Mouse (Mus musculus): ENCODE measurements around the gene Tmem51. TPM values are rescaled to one million over a fixed set of nuclear protein-coding genes. Genes with fewer than 3 reads are reported as not detected.
"Not testable (repeated sequence)": the region's sequence is repeated elsewhere in the genome, so short reads cannot be mapped to it uniquely, and the experiment has no call there.

The Tmem51 gene
- total RNA-seq, 2 experiments from 2014 or later, result 4.3 to 4.9 TPM

DNA sequence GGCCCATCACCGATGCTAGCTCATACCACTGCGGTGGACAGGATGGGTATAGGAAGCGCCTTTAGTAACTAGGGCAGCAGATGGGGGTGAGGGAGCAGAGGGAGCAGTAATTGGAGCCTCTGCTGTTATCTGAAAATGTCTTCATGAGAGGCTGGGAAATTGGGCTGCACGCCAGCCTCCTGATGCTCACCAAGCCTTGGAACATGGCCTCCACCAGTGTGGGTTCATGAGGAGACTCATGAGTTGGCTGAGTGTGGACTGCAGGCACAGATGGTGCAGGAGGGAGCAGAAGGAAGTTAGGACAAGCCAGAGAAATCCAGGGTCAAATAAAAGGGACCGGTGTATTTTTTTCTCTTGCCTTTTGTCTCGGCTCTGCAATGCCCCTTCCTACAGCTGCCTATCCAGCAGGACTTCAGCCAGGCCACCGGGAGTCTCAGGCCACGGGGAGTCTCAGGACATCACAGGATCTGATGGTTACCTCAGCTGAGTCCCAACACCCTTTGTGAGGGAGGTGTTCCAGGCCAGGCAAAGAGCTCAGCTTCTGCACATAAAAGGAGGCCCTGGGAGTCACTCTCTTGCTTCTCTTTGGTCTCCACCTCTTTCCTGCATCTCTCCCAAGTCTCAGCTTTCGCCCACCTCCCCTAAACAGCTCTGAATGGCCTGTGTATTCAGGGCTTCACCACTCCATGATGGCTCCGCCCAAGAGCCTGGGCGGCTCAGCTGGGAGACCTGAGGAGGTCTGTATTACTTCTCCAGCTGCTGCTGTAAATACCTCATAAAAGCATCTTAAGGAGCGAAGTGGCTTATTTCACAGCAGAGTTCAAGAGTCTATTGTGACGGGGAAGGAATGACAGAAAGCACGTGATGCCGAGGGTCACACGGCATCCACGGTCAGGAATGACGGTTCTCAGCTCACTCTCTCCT lies 23.4 kb downstream of the Tmem51 start:
- no peak for DNase-seq

GRCm38 (mm10) chr4:142059841-142060193 lies 24.3 kb downstream of the Tmem51 start:
- DNase-seq, result no peak

DNA sequence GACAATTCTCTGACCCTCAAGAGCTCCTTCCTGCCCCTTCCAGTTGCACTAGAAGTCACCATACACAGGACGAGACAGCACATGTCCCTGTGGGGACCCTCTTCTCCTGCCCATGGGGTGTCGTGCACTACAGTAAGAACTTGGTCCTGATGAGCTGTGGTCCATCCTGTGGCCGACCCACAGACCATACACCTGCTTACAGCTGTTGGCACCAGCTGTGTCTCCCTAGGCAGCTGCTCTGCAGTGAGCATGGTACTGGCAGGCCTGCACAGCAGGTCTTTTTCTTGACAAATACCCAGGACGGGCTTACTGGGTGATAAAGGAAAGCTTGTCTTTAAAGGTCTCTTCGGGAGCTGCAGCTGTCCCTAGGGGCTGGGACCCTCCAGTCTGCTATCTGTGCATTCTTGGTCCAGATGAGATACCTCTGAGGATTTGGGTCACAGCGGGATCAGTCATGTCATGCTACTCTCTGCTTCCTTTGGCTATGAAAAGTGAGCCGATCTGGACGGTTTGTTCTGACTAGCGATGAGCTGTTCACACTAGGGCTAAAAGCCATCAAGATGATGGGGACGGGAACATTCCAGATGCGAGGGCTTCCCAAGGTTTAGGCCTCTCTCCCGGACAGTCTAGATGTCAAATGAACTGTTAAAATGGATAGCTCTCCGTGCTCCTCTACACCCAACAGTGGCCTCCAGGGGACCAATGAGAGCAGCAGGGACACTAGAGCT lies 24.8 kb downstream of the Tmem51 start:
- DNase-seq, result no peak

- DNase-seq, result no peak
Measured at GRCm38 (mm10) chr4:142057529-142058216, 26.4 kb downstream of the Tmem51 start.

- no peak for DNase-seq
Measured at GRCm38 (mm10) chr4:142055600-142055999, 28.5 kb downstream of the Tmem51 start.

- no peak for DNase-seq
Measured at GRCm38 (mm10) chr4:142054580-142054979, 29.5 kb downstream of the Tmem51 start.

- no peak for DNase-seq
Measured at GRCm38 (mm10) chr4:142053661-142054448, 30.2 kb downstream of the Tmem51 start.

DNA sequence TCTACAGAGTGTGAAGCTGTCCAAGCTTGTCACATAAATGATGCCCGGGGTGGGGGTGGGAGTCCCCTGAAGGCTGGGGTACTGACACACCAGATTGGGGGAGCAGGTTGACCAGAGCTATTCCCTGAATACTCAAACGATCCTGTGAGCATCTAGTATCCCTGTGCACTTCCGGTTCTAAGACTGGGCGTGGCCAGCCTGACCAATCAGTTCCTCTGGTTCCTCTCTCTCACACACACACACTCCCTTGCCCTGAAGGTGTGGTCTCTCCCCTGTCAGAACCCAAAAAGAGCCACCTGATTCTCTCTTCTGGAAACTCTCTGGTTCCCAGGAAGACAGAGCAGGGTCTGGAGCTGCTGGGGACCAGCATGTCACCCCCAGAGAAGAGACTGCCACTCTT lies 30.8 kb downstream of the Tmem51 start:
- DNase-seq, result no peak

GRCm38 (mm10) chr4:142052391-142053132 lies 31.5 kb downstream of the Tmem51 start:
- no peak for DNase-seq

DNA sequence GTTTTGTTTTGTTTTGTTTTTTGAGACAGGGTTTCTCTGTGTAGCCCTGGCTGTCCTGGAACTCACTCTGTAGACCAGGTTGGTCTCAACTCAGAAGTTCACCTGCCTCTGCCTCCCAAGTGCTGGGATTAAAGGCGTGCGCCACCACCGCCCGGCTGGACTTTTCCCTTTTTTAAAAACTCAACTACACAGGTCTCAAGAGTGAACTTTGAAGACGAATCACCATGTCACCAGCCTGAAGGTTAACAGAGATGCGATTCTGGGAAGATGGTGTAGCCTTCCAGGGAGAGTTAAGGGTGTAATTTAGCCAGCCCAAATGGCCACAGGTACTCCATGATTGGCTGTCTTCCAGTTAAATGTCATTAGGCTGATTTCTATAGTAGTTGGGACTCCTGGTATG lies 32.2 kb downstream of the Tmem51 start:
- not testable (repeated sequence) for DNase-seq

DNA sequence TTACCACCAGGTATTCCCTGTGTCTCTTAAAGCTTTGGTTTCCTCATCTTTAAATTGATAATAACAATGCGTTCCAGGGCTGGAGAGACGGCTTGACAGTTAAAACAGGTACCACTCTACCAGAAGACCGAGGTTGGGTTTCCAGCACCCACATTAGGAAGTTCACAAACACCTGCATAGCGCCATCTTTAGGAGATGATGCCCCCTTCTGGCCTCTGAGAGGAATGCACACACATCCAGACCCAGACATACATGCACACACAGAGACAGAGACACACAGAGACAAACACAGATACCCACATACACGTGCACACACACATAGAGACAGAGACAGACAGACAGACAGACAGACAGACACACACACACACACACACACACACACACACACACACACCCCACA lies 34.1 kb downstream of the Tmem51 start:
- DNase-seq, result no peak

DNA sequence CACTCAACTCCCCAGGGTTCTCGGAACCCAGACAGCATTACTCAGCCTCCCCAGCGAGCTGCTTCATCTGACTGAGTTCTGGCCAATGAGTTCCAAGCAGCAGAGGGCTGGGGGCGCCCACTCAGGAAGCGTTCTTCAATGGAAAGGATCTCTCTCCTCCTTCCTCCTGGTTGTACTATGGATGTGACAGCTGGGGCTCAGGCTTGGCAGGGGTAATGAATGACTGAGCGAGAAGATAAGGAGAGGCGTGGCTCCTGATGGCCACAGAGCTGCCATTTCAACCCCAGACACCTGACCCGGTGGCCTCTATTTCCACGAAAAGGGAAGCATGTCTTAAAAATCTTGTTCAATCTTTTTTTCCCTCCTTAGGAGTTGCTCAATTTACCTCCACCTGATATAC lies 35.7 kb downstream of the Tmem51 start:
- DNase-seq, result no peak

DNA sequence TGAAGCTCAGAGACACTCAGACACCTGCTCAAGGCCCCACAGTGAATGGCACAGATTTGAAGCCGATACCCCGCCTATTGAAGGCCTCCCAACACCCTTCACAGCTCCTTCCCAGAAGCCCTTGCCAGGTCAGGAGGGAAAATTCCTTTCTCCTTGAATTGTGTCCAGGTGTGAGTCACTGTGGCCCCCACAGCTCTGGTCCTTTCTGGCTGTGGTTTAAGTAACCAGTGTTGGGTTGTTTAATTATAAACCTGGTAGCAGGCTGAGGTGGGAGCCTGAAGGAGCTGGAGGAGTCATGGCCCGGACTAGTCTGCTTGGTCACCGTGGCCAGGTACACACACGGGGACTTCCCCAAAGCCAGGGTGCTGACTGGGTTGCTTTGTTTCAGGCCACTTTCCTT lies 37.1 kb downstream of the Tmem51 start:
- no peak for DNase-seq

DNA sequence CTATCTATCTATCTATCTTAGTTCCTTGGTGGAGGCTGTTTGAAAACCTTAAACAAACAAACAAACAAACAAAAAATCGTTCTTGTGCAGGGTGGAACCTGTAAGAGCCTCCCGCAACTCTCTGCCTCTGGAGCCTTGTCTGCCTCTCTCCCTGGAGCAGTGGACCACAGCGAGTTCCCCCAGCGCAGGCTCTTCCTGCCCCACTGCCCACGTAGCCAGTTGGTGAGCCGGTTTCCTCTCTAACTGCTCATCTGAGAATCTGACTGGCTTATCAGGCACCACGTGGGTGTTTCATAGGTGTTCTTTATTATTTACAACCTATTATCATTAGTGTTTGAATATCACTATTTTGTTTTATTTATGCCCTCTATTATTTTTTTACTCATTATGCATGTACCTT lies 37.6 kb downstream of the Tmem51 start:
- no peak for DNase-seq

DNA sequence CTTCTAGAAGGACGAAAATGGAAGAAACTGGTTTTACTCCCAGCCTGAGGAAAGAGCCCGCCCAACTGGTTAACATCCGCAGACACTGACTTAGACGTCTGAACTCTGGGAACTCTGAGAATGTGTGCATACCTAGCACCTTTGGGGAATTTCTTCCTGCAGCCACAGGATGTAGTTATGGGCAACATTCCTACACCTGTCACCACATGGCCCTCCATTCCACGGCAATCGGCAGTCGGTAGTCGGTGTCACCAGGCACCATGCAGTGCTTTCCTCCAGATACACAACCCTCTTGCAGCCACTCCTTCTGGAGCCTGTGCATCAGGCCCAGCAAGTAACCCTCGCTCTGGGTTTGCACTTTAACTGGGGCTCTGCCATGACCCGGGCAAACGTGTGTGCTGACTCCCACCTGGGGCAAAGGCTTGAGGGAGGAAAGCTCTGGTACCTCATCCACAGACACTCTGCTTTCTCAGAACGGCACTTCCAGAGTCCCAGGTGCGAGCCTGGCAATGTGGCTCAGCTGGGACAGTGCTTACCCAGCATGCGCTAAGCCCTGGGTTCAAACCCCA lies 38.4 kb downstream of the Tmem51 start:
- DNase-seq, result no peak

- DNase-seq, result peak; percentile 36
Measured at GRCm38 (mm10) chr4:142044452-142044851, 39.7 kb downstream of the Tmem51 start.

DNA sequence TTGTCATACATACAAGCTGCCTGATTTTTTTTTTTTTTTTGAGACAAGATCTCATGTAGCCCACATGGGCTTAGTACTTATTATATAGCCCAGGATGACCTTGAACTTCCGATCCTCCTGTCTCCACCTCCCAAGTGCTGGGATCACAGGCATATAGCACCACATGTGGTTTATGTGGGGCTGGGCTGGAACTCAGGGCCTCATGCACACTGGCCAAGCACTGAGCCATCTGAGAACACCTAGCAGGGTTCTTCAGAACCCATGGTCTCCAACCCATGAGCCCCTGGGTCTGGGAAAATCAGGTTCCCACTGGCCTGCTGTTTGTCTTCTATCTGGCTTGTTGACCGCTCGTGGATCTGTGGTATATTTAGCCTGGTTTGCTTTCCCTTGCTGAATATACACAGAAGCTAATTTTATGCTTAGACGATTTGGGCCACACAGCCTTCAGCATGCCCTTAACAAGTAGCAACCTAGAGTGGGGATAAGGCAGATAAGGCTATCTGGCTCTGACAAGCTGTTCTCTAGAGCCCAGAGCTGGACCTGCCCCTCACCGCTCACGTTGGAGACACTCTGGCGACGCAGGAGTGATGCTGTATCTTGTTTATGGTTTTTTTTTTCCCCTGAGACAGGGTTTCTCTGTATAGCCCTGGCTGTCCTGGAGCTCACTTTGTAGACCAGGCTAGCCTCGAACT lies 44.3 kb downstream of the Tmem51 start:
- DNase-seq, result no peak

DNA sequence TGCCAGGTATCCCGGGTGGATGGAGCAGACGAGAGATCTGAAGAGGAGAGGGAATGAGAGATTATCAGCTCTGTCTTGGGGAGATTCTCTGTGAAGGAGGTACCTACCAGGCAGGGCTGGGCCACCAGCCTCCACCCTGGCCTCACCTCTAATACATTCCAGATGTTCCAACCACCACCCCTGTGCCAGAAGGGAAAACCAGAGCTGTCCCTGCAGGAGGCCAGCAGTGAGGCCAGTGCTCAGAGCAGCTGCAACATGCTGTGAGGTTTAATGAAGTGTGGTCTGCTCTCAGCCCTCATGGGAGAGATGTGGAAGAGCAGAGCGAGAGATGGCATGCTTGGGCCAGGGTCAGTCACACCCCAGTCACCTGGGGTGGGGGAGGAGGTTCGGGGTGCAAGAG lies 46.2 kb downstream of the Tmem51 start:
- DNase-seq, result no peak

DNA sequence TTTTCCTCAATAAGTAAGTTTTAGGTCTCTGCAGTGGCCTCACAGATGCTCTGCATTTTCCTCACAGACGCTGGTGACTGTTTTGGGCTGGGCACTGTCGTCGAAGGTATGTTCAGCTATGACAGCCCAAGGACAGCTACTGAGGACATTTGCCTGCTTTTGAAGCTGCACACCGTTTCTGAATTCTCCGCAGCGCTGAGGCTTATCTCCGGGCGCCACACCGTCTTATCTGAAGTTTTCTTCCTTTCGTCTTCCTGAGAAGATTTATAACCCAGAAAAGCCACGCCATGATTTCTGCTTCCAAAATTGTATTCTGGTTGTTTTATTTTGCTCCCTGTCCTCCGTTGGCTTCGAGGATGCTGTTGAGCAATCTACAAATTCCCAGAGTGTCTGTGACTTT lies 55.6 kb downstream of the Tmem51 start:
- no peak for DNase-seq

DNA sequence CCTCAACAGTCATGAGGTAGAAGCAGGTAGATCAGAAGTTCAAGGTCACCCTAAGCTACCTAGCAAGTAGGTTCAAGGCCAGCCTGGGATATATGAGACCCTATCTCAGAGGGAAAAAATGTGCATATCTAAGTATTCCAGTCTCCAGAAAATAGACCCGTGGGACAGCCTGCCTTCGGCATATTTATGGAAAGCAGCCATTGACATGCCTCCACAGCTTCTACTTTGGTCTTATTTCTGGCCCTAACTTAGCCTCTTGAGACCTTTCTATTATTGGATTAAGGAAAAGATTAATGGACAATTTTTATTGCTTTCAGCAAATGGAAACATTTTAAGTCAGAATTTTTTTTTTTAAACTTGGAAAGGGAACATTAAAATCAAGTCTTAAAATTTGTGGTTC lies 57.1 kb downstream of the Tmem51 start:
- no peak for DNase-seq
